Mouse (Mus musculus) brain, embryonic 14.5 days (tissue): ENCODE measurements around the gene Prim2.

Experiments
- CTCF ChIP-seq: fragments of 200-500 bp; IDR thresholded peaks from 2 replicates; pipeline ENCODE4 v1.5.1; 2012; ENCODE audit warnings: inconsistent platforms, mild to moderate bottlenecking, moderate library complexity, borderline replicate concordance; ENCODE audit not compliant: insufficient read depth, insufficient read length; ENCODE audit errors: extremely low read depth
- POLR2A ChIP-seq: fragments of 200-500 bp; IDR thresholded peaks from 2 replicates; pipeline ENCODE4 v1.6.1; 2012; ENCODE audit warnings: mild to moderate bottlenecking, inconsistent platforms, borderline replicate concordance; ENCODE audit not compliant: poor library complexity, insufficient read depth, insufficient read length, severe bottlenecking; ENCODE audit errors: extremely low read depth

- TF ChIP-seq POLR2A = no peak
- no peak for TF ChIP-seq CTCF
Observed at GRCm38 (mm10) chr1:33495203-33495553, 174.4 kb downstream of the Prim2 start.
